7 mouse cellular contexts compared by ENCODE assay signal in the genomic region with DNA sequence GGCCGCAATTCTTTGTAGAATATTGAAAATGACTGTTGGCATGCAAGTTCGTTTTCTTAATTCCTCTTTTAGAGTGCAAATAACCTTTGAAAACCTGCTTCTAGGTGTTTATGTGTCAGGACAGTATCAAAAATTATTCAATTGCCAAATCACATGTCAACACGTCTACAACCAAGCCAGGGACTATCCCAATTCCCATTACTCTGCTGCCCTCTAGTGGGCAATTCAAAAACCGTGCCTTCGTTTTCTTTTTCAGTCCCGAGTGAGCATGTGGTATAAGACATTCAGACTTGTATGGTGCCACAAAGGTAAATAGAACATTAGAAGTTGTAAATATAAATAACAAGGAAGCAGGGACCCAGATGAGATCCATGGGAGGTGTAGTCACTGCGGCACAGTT.
DNase-seq lines count a peak whose midpoint lies in the region.

No protein-coding gene starts in this region.

- 20% methylated on average over 7 of the region's 7 CpGs for WGBS in forebrain, embryonic 10.5 days

- no peak overlapping the region for H3K4me3 ChIP-seq in forebrain, embryonic 10.5 days

- peaks cover 44% of the 10 kb centered on the region for H3K4me1 ChIP-seq in forebrain, embryonic 10.5 days

- peak; percentile 60 for DNase-seq in MN1 (ENCODE audit: low spot score)
- DNase-seq in adrenal gland, postnatal 36 days, result peak; percentile 39 to 58
- peak; percentile 63 for DNase-seq in forebrain, embryonic 10.5 days (ENCODE audit: extremely low spot score, low spot score)
- peak; percentile 82 for DNase-seq in heart, postnatal 4 days
- peak; percentile 86 to 87 for DNase-seq in layer of hippocampus, postnatal 10 days (ENCODE audit: low spot score in 2 of 2)
- peak; percentile 75 for DNase-seq in lung, postnatal 14 days
- DNase-seq in right cerebral cortex, postnatal 36 days (ENCODE audit: low spot score in 2 of 2), result peak; percentile 51 to 63

- peaks cover 27% of the 10 kb centered on the region for H3K27me3 ChIP-seq in forebrain, embryonic 10.5 days (ENCODE audit: poor library complexity, severe bottlenecking)

- H3K27ac ChIP-seq in forebrain, embryonic 10.5 days, result no peak overlapping the region

- no peaks in the 10 kb centered on the region for H3K36me3 ChIP-seq in forebrain, embryonic 10.5 days (replicated peaks)

- H3K9me3 ChIP-seq in forebrain, embryonic 10.5 days, result no peaks in the 10 kb centered on the region
